7 mouse cellular contexts compared by ENCODE assay signal in the genomic region with DNA sequence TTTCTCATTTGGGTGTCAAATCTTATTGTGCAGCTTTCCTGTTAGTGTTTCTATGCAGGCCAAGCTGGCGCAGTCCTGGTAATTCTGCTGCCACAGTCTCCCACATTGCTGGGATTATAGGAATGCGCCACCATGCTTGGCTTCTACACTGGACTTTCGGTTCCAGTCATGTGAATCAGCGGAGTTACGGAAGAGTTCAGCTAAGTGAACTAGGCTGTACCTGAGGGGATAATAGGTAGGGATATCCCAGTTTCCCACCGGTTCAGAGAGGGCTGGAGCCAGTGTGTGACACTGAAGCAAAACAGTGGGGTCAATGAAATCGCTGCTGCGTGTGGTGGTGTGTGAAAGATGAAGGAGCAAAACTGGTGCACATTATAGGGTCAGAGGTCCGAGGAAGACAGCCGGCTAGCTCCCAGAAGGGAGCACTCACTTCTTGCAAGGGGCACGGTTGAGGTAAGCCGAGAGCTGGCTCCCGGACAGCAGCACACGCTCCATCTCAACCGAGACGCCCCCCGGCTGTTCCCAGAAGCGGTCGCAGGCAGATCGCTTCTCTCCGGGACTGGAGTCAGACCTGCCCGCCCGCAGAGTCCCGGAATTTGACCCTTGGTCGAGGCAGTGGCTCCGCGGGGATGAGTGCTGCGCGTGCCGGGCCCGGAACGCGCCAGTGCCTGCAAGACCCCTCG. TPM values are rescaled to one million over a fixed set of nuclear protein-coding genes. Genes with fewer than 3 reads are reported as not detected.
DNase-seq lines count a peak whose midpoint lies in the region; ATAC-seq lines count a peak whose summit lies in the region.

No protein-coding gene starts in this region.

- H3K4me2 ChIP-seq in neural tube, embryonic 11.5 days (ENCODE audit: low read depth) = peak overlapping the region; percentile 80
- H3K4me2 ChIP-seq in forebrain, embryonic 13.5 days = peak overlapping the region; percentile 81
- peak overlapping the region; percentile 83 for H3K4me2 ChIP-seq in neural tube, embryonic 14.5 days (ENCODE audit: low read depth, low read length)

- 8% methylated on average over 26 of the region's 34 CpGs for WGBS in neural tube, embryonic 11.5 days
- 5% methylated on average over 34 of the region's 34 CpGs for WGBS in forebrain, embryonic 13.5 days
- 5% methylated on average over 30 of the region's 34 CpGs for WGBS in neural tube, embryonic 14.5 days

- H3K27ac ChIP-seq in neural tube, embryonic 11.5 days (ENCODE audit: low read depth, low read length) = peak overlapping the region; percentile 83
- H3K27ac ChIP-seq in forebrain, embryonic 13.5 days = peak overlapping the region; percentile 88
- H3K27ac ChIP-seq in neural tube, embryonic 14.5 days (ENCODE audit: low read depth, low read length) = peak overlapping the region; percentile 92

- no peaks in the 10 kb centered on the region for H3K27me3 ChIP-seq in neural tube, embryonic 11.5 days (ENCODE audit: control insufficient read depth, insufficient read depth, low read length)
- no peaks in the 10 kb centered on the region for H3K27me3 ChIP-seq in forebrain, embryonic 13.5 days
- no peaks in the 10 kb centered on the region for H3K27me3 ChIP-seq in neural tube, embryonic 14.5 days (ENCODE audit: control insufficient read depth, insufficient read depth, low read length)

- peaks cover 7% of the 10 kb centered on the region; the same call in 1 of the 2 replicates for H3K4me1 ChIP-seq in neural tube, embryonic 11.5 days (ENCODE audit: control insufficient read depth, insufficient read depth, low read length)
- H3K4me1 ChIP-seq in forebrain, embryonic 13.5 days = peaks cover 16% of the 10 kb centered on the region
- no peaks in the 10 kb centered on the region; the same call in 1 of the 2 replicates for H3K4me1 ChIP-seq in neural tube, embryonic 14.5 days (ENCODE audit: control insufficient read depth, insufficient read depth, low read length)

- H3K9ac ChIP-seq in neural tube, embryonic 11.5 days (ENCODE audit: low read length) = peak overlapping the region; percentile 91
- H3K9ac ChIP-seq in forebrain, embryonic 13.5 days = peak overlapping the region; percentile 88
- H3K9ac ChIP-seq in neural tube, embryonic 14.5 days (replicated peaks; ENCODE audit: low read depth, low read length) = peak overlapping the region; percentile 78

- peak; percentile 35 for ATAC-seq in neural tube, embryonic 11.5 days (ENCODE audit: insufficient read depth, low FRiP score, low TSS enrichment)
- peak; percentile 59; the same call in 1 of the 2 replicates for ATAC-seq in forebrain, embryonic 13.5 days
- no peak; the same call in 1 of the 2 replicates for ATAC-seq in neural tube, embryonic 14.5 days (ENCODE audit: low read depth)

- peak overlapping the region; percentile 79 for H3K4me3 ChIP-seq in neural tube, embryonic 11.5 days (ENCODE audit: low read depth, low read length)
- H3K4me3 ChIP-seq in forebrain, embryonic 13.5 days = peak overlapping the region; percentile 71
- H3K4me3 ChIP-seq in neural tube, embryonic 14.5 days (ENCODE audit: low read depth, low read length) = peak overlapping the region; percentile 72

- H3K9me3 ChIP-seq in neural tube, embryonic 11.5 days (ENCODE audit: control insufficient read depth, low read length) = no peaks in the 10 kb centered on the region
- no peaks in the 10 kb centered on the region for H3K9me3 ChIP-seq in forebrain, embryonic 13.5 days (replicated peaks)
- no peaks in the 10 kb centered on the region for H3K9me3 ChIP-seq in neural tube, embryonic 14.5 days (ENCODE audit: control insufficient read depth, low read length)

- H3K36me3 ChIP-seq in neural tube, embryonic 11.5 days (ENCODE audit: control insufficient read depth, insufficient read depth, low read length) = no peaks in the 10 kb centered on the region
- H3K36me3 ChIP-seq in forebrain, embryonic 13.5 days (ENCODE audit: poor library complexity, severe bottlenecking) = 0 out of 2 replicates have a peak, but pooled peaks cover 4% of the 10 kb centered on the region
- no peaks in the 10 kb centered on the region for H3K36me3 ChIP-seq in neural tube, embryonic 14.5 days (ENCODE audit: control insufficient read depth, insufficient read depth, low read length)

- DNase-seq in neural tube, embryonic 11.5 days (ENCODE audit: low spot score) = no peak
- DNase-seq in neural tube, embryonic 10.5 days (ENCODE audit: extremely low spot score, low spot score) = no peak
- peak; percentile 60 for DNase-seq in kidney, postnatal 14 days
- no peak for DNase-seq in urinary bladder, postnatal 10 days (ENCODE audit: low spot score)
- DNase-seq in Muller cell, postnatal 12 days (ENCODE audit: inconsistent ontology term) = no peak

RNA-seq across cellular contexts. Expression of gene Hint2, which starts 0.5 kb away (rescaled TPM):
- 63.8 and 65.4 TPM in 2 replicates for polyA plus RNA-seq in neural tube, embryonic 11.5 days (2014; fragmentation: Nextera tagmentation; extraction: Ambion mirVana)
- 75.6 and 79.2 TPM in 2 replicates for polyA plus RNA-seq in forebrain, embryonic 13.5 days (2015; fragmentation: Nextera tagmentation; extraction: Ambion mirVana)
- 67.1 and 73.9 TPM in 2 replicates for polyA plus RNA-seq in neural tube, embryonic 14.5 days (2014; fragmentation: Nextera tagmentation; extraction: Ambion mirVana)

RNA-seq across cellular contexts. Expression of gene Spag8, which starts 2.4 kb away (rescaled TPM):
- 0.89 and 1.1 TPM in 2 replicates for polyA plus RNA-seq in neural tube, embryonic 11.5 days (2014; fragmentation: Nextera tagmentation; extraction: Ambion mirVana)
- polyA plus RNA-seq in forebrain, embryonic 13.5 days (2015; fragmentation: Nextera tagmentation; extraction: Ambion mirVana) = 3.9 and 6.8 TPM in 2 replicates
- polyA plus RNA-seq in neural tube, embryonic 14.5 days (2014; fragmentation: Nextera tagmentation; extraction: Ambion mirVana) = 2.4 and 4.6 TPM in 2 replicates

RNA-seq across cellular contexts. Expression of gene Tmem8b, which starts 13.0 kb away (rescaled TPM):
- polyA plus RNA-seq in neural tube, embryonic 11.5 days (2014; fragmentation: Nextera tagmentation; extraction: Ambion mirVana) = 5.4 and 5.7 TPM in 2 replicates
- polyA plus RNA-seq in forebrain, embryonic 13.5 days (2015; fragmentation: Nextera tagmentation; extraction: Ambion mirVana) = 12.1 and 13.8 TPM in 2 replicates
- 11.4 and 13.3 TPM in 2 replicates for polyA plus RNA-seq in neural tube, embryonic 14.5 days (2014; fragmentation: Nextera tagmentation; extraction: Ambion mirVana)

RNA-seq across cellular contexts. Expression of gene Fam221b, which starts 13.1 kb away (rescaled TPM):
- polyA plus RNA-seq in neural tube, embryonic 11.5 days (2014; fragmentation: Nextera tagmentation; extraction: Ambion mirVana) = 2.4 and 3.4 TPM in 2 replicates
- 2.1 and 2.9 TPM in 2 replicates for polyA plus RNA-seq in forebrain, embryonic 13.5 days (2015; fragmentation: Nextera tagmentation; extraction: Ambion mirVana)
- polyA plus RNA-seq in neural tube, embryonic 14.5 days (2014; fragmentation: Nextera tagmentation; extraction: Ambion mirVana) = 1.6 and 1.7 TPM in 2 replicates

RNA-seq across cellular contexts. Expression of gene Npr2, which starts 24.1 kb away (rescaled TPM):
- polyA plus RNA-seq in neural tube, embryonic 11.5 days (2014; fragmentation: Nextera tagmentation; extraction: Ambion mirVana) = 29.0 and 37.4 TPM in 2 replicates
- 9.1 and 10.7 TPM in 2 replicates for polyA plus RNA-seq in forebrain, embryonic 13.5 days (2015; fragmentation: Nextera tagmentation; extraction: Ambion mirVana)
- 15.9 and 19.2 TPM in 2 replicates for polyA plus RNA-seq in neural tube, embryonic 14.5 days (2014; fragmentation: Nextera tagmentation; extraction: Ambion mirVana)
